Mouse (Mus musculus): ENCODE data around the gene H2afx.
"Not testable (repeated sequence)": the region's sequence is repeated elsewhere in the genome, so short reads cannot be mapped to it uniquely, and the experiment has no call there.

H2afx gene

GRCm38 (mm10) chr9:44319105-44319886, 15.2 kb upstream of the H2afx start:
- DNase-seq, result peak; percentile 52

- DNase-seq, result peak; percentile 95
These were observed 14.4 kb upstream of the H2afx start, which contains the start of gene C2cd2l for GRCm38 (mm10) chr9:44319887-44320798. Gene C2cd2l, minus strand, starts transcription at chr9:44320285.

GRCm38 (mm10) chr9:44320799-44321133, 13.7 kb upstream of the H2afx start:
- no peak for DNase-seq

- DNase-seq, result not testable (repeated sequence)
These were observed 10.8 kb upstream of the H2afx start for GRCm38 (mm10) chr9:44323656-44324055.

GRCm38 (mm10) chr9:44324147-44324546, 10.3 kb upstream of the H2afx start:
- DNase-seq, result no peak

GRCm38 (mm10) chr9:44325032-44325767, 9.3 kb upstream of the H2afx start:
- DNase-seq, result not testable (repeated sequence)

- no peak for DNase-seq
These were observed 8.6 kb upstream of the H2afx start, which contains the start of gene Dpagt1 for GRCm38 (mm10) chr9:44325768-44326370. Gene Dpagt1, plus strand, starts transcription at chr9:44326019.

- peak; percentile 91 for DNase-seq
These were observed 8.0 kb upstream of the H2afx start for GRCm38 (mm10) chr9:44326371-44327063.

GRCm38 (mm10) chr9:44327064-44327711, 7.3 kb upstream of the H2afx start:
- peak; percentile 62 for DNase-seq

GRCm38 (mm10) chr9:44327926-44328325, 6.6 kb upstream of the H2afx start:
- no peak for DNase-seq

- no peak for DNase-seq
These were observed 3.8 kb upstream of the H2afx start for GRCm38 (mm10) chr9:44330736-44331135.

- DNase-seq, result peak; percentile 58
These were observed 1.4 kb upstream of the H2afx start for GRCm38 (mm10) chr9:44332918-44333638.

- no peak for DNase-seq
These were observed 1.0 kb downstream of the H2afx start for GRCm38 (mm10) chr9:44335331-44336092.

- DNase-seq, result no peak
These were observed 1.6 kb downstream of the H2afx start for GRCm38 (mm10) chr9:44336093-44336406.

- not testable (repeated sequence) for DNase-seq
These were observed 2.0 kb downstream of the H2afx start for GRCm38 (mm10) chr9:44336513-44336912.

GRCm38 (mm10) chr9:44336964-44337363, 2.5 kb downstream of the H2afx start:
- no peak for DNase-seq

GRCm38 (mm10) chr9:44337436-44338169, 3.1 kb downstream of the H2afx start:
- DNase-seq, result no peak

GRCm38 (mm10) chr9:44338574-44338973, 4.1 kb downstream of the H2afx start:
- no peak for DNase-seq

GRCm38 (mm10) chr9:44341487-44341886, 7.0 kb downstream of the H2afx start:
- DNase-seq, result no peak
